Mouse (Mus musculus) olfactory bulb, adult 2 months (tissue): ENCODE data around the gene Matn3.

Experiments used
- CTCF ChIP-seq: fragments of 200-500 bp; IDR thresholded peaks from 2 replicates; pipeline ENCODE4 v1.5.1; 2012; ENCODE audit warnings: low read depth, mild to moderate bottlenecking, low read length, moderate library complexity; ENCODE audit not compliant: insufficient read depth
- POLR2A ChIP-seq: fragments of 200-500 bp; IDR thresholded peaks from 2 replicates; pipeline ENCODE4 v1.6.1; 2012; ENCODE audit warnings: mild to moderate bottlenecking, low read depth, low read length, moderate library complexity; ENCODE audit not compliant: insufficient read depth

- TF ChIP-seq POLR2A (no peak), CTCF (no peak)
These were observed 62.6 kb downstream of the Matn3 start for GRCm38 (mm10) chr12:9010311-9010710.
